In the genomic region with DNA sequence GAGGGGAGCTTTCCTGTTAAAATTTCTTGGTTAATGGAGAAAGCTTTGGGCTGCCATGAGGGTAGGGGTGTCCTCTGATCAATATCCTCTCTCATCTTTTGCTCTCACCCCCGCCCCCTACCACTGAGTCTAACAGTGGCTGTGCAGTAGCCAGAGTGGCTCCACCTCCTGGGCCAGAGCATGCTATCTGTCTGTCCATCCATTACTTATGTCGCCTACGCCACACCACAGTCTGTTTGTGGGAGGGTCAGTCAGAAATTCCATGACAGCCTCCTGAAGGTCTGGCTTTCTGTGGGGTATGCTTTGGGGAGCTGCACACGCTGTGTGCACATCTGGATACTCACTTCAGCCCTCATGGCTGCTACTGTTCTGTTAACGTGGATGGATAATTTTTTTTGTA, we compare ENCODE assay signal across 33 mouse cellular contexts.
"Had no signal": no experiment of that assay in that cellular context is flagged by ENCODE, and none has a peak within 500 bp of the region (broad histone marks: within the 10 kb centered on the region; RNA-seq: fewer than 3 reads in every experiment).

No protein-coding gene starts in this region.

- H3K4me2 ChIP-seq: heart, embryonic 11.5 days; heart, embryonic 12.5 days; heart, embryonic 13.5 days; heart, embryonic 15.5 days; hindbrain, embryonic 12.5 days; hindbrain, embryonic 13.5 days; hindbrain, embryonic 14.5 days; hindbrain, embryonic 15.5 days; intestine, embryonic 15.5 days; kidney, embryonic 15.5 days had no signal

- H3K9me3 ChIP-seq: heart, embryonic 12.5 days; heart, embryonic 13.5 days; heart, embryonic 15.5 days; hindbrain, embryonic 10.5 days; hindbrain, embryonic 12.5 days; hindbrain, embryonic 13.5 days; hindbrain, embryonic 15.5 days; intestine, embryonic 15.5 days; kidney, embryonic 15.5 days had no signal

- H3K4me1 ChIP-seq: heart, embryonic 12.5 days; heart, embryonic 13.5 days; heart, embryonic 15.5 days; hindbrain, embryonic 10.5 days; hindbrain, embryonic 12.5 days; hindbrain, embryonic 13.5 days; hindbrain, embryonic 15.5 days; intestine, embryonic 15.5 days; kidney, embryonic 15.5 days had no signal

- H3K27ac ChIP-seq: heart, embryonic 13.5 days; heart, embryonic 15.5 days; hindbrain, embryonic 10.5 days; hindbrain, embryonic 12.5 days; hindbrain, embryonic 13.5 days; hindbrain, embryonic 14.5 days; hindbrain, embryonic 15.5 days; hindbrain, postnatal 0 days; intestine, embryonic 15.5 days; kidney, embryonic 15.5 days; kidney, postnatal 0 days; layer of hippocampus, adult 2 months; left cerebral cortex, adult 2 months had no signal

- H3K4me3 ChIP-seq: heart, embryonic 12.5 days; heart, embryonic 13.5 days; heart, embryonic 15.5 days; hindbrain, embryonic 10.5 days; hindbrain, embryonic 12.5 days; hindbrain, embryonic 13.5 days; hindbrain, embryonic 15.5 days; intestine, embryonic 15.5 days; kidney, embryonic 15.5 days; layer of hippocampus, adult 2 months; left cerebral cortex, adult 2 months had no signal

- DNase-seq: heart, postnatal 14 days; heart, postnatal 4 days; kidney, adult 11 months; kidney, adult 18-20 months; kidney, adult 2 months; kidney, adult 8-10 months; kidney, adult 9 months; kidney, postnatal 10 days; kidney, postnatal 14 days; kidney, postnatal 25 days; kidney, postnatal 36 days; kidney, postnatal 4 days; layer of hippocampus, adult 9-11 months; layer of hippocampus, postnatal 36 days had no signal

- H3K9ac ChIP-seq: heart, embryonic 12.5 days; heart, embryonic 13.5 days; heart, embryonic 15.5 days; hindbrain, embryonic 12.5 days; hindbrain, embryonic 13.5 days; hindbrain, embryonic 14.5 days; hindbrain, embryonic 15.5 days; intestine, embryonic 15.5 days; kidney, embryonic 15.5 days had no signal

- ATAC-seq: hindbrain, embryonic 16.5 days; hindbrain, postnatal 0 days; inflammation-experienced regulatory T-cells, adult 6 months; intestine, embryonic 15.5 days; intestine, embryonic 16.5 days; intestine, postnatal 0 days had no signal

- H3K27me3 ChIP-seq: heart, embryonic 12.5 days; heart, embryonic 13.5 days; heart, embryonic 15.5 days; hindbrain, embryonic 12.5 days; hindbrain, embryonic 13.5 days; hindbrain, embryonic 15.5 days; intestine, embryonic 15.5 days; kidney, embryonic 15.5 days had no signal
